Mouse (Mus musculus) myocyte (in vitro differentiated cells): ENCODE measurements around the gene Garnl3.

Experiments used
- CEBPB ChIP-seq: IDR thresholded peaks from 2 replicates; pipeline ENCODE4 v1.6.1; 2011; ENCODE audit warnings: mild to moderate bottlenecking, moderate library complexity; ENCODE audit not compliant: poor library complexity, insufficient read depth, severe bottlenecking
- E2F4 ChIP-seq: IDR thresholded peaks from one replicate; pipeline ENCODE4 v1.6.1; 2011; ENCODE audit warnings: mild to moderate bottlenecking, control low read depth, moderate library complexity; ENCODE audit not compliant: insufficient read depth
- MAX ChIP-seq: IDR thresholded peaks from one replicate; pipeline ENCODE4 v1.6.1; 2011; ENCODE audit warnings: low read depth, mild to moderate bottlenecking, control low read depth
- MYOD1 ChIP-seq, 3 experiments: IDR thresholded peaks; one replicate each; pipeline ENCODE4 v1.6.1; 2011; ENCODE audit warnings: control low read depth in 2 of 3, low read depth in 2 of 3, mild to moderate bottlenecking in 2 of 3, moderate library complexity in 1 of 3; ENCODE audit not compliant: insufficient read length in 2 of 3, control insufficient read depth in 1 of 3
- MYOG ChIP-seq, 3 experiments: IDR thresholded peaks; one replicate each; pipeline ENCODE4 v1.6.1; 2011; ENCODE audit warnings: control low read depth in 2 of 3, low read depth in 2 of 3, mild to moderate bottlenecking in 2 of 3; ENCODE audit not compliant: insufficient read length in 2 of 3, control insufficient read depth in 1 of 3, insufficient read depth in 1 of 3
- POLR2A ChIP-seq: IDR thresholded peaks from one replicate; pipeline ENCODE4 v1.6.1; 2011; ENCODE audit warnings: low read depth, mild to moderate bottlenecking, control low read depth, moderate library complexity; ENCODE audit not compliant: insufficient read length
- POLR2AphosphoS2 ChIP-seq: IDR thresholded peaks from one replicate; pipeline ENCODE4 v1.6.1; 2011; ENCODE audit warnings: low read depth, control low read depth; ENCODE audit not compliant: insufficient read length
- TCF12 ChIP-seq: IDR thresholded peaks from one replicate; pipeline ENCODE4 v1.6.1; 2011; ENCODE audit warnings: mild to moderate bottlenecking, control low read depth; ENCODE audit not compliant: poor library complexity, insufficient read depth, severe bottlenecking
- TCF3 ChIP-seq: IDR thresholded peaks from one replicate; pipeline ENCODE4 v1.6.1; 2011; ENCODE audit warnings: low read depth, control low read depth; ENCODE audit not compliant: insufficient read length
- USF1 ChIP-seq: IDR thresholded peaks from one replicate; pipeline ENCODE4 v1.6.1; 2011; ENCODE audit warnings: low read depth, mild to moderate bottlenecking, control low read depth, moderate library complexity

GRCm38 (mm10) chr2:33169445-33169844 lies 38.0 kb upstream of the Garnl3 start:
- TF ChIP-seq POLR2A (no peak), MYOD1 (IDR thresholded peaks at IDR 0.05; ENCODE audit: control insufficient read depth in 1 of 3, insufficient read length in 2 of 3, low read depth in 2 of 3) (no peak), TCF12 (no peak), CEBPB (no peak), MAX (no peak), USF1 (no peak), POLR2AphosphoS2 (no peak), E2F4 (no peak), MYOG (IDR thresholded peaks at IDR 0.05; ENCODE audit: control insufficient read depth in 1 of 3, insufficient read depth in 1 of 3, insufficient read length in 2 of 3, low read depth in 2 of 3) (no peak), TCF3 (no peak)
